Mouse (Mus musculus) mouse trophoblast stem cell (cell line): Measurements from ENCODE around the gene Spp1.

Source experiments
- in situ Hi-C, 2 experiments: fragments of 300-500 bp; cut with MseI, MboI; formaldehyde crosslinking; loops; 2 replicates in 1 of 2; 3 replicates in 1 of 2; pipeline ENCODE4 v1.15.1; 2025

Gene Spp1

DNA sequence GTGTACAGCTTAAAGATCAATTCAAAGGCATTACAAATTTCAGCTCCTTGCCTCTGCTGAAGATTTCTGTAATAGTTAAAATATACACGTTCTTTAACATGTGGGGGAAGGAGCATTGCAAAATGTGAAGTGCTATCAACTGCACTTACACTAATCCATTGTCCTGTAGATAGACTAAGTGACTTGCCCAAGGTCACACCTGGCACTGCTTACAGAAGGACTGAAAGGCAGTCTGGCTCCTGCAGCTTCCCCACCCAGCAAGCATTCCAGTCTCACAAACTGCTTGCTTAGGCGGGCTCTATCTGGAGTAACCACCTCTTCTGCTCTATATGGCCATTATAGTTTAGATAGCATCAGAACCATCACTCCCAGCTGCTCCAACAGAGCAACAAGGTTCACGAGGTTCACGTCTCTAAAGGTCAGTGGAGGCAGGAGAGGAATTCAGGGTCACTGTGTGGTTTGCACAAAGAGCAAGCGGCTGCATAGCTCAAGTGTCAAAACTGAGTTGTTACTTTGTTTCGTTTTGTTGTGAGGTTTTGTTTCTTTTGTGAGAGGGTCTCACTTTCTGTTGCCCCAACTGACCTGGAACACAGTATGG, 851 bp upstream of the Spp1 start:
- in situ Hi-C loops: no loop called here

GRCm38 (mm10) chr5:104436406-104437076, 1.6 kb downstream of the Spp1 start:
- in situ Hi-C loops: no loop called here

- in situ Hi-C loops: loop anchor here (10.0 kb wide), 1 partner anchor 98 kb away; no protein-coding TSS in a partner anchor
Measured at GRCm38 (mm10) chr5:104442396-104442795, 7.5 kb downstream of the Spp1 start.

GRCm38 (mm10) chr5:104442850-104443249, 7.9 kb downstream of the Spp1 start:
- in situ Hi-C loops: loop anchor here (10.0 kb wide), 1 partner anchor 98 kb away; no protein-coding TSS in a partner anchor

DNA sequence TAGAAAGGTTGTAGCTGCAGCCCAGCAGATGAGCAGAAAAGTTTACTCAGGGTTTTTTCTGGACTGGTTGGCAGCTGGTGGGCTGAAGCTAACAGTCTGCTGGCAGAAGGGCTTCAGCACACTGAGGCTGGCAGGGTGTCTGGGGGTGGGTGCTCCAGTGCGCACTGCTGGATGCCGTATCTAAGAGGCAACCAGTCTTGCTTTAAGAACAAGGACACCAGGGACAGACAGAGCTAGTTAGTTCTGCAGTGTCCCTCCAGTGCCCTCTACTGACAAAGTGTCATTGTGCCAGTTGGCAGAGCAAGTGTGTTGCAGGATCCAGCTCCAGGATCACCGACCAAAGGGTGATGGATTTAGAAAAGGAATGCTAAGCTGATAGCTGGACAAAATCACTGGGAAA, 11.2 kb downstream of the Spp1 start:
- in situ Hi-C loops: loop anchor here (10.0 kb wide), 1 partner anchor 101 kb away; no protein-coding TSS in a partner anchor

DNA sequence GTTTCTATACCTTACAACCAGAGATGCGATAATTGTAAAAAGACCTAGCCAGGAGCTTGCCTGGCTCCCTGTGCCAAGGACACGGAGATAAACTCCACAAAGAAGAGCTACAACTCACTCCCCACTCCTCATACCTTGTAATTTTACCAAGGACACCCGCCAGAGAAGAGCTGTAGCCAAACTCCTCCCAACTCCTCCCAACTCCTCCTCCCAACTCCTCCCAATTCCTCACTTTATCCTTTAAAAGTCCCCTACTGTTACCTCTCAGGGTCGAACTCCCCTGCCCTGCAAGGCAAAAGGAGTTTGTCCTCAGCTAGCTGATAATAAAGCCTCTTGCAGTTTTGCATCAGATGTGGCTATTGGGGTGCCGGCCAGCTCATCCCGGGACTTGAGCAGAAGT, 13.4 kb downstream of the Spp1 start:
- in situ Hi-C loops: loop anchor here (10.0 kb wide), 1 partner anchor 104 kb away; no protein-coding TSS in a partner anchor

DNA sequence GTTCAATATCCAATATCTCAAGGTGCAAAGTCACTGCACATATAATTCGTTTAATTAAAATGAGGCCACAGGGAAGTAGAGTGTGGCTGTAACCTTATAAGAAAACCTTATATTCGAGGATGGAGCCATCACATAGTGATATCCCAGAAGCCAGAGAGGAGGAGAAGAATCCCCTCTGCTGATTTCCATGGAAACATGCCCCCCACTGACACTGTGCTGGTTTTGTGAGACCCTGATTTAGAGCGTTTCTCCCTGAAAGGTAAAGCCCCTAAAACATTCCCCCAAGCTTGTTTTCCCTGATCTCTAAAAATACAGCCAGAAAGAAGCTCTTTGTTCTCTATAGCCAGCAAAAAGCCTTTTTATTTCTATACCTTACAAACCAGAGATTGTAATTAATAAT, 14.6 kb downstream of the Spp1 start:
- in situ Hi-C loops: loop anchor here (10.0 kb wide), 1 partner anchor 105 kb away; no protein-coding TSS in a partner anchor

- in situ Hi-C loops: no loop called here
Measured at GRCm38 (mm10) chr5:104453075-104453474, 18.2 kb downstream of the Spp1 start.

DNA sequence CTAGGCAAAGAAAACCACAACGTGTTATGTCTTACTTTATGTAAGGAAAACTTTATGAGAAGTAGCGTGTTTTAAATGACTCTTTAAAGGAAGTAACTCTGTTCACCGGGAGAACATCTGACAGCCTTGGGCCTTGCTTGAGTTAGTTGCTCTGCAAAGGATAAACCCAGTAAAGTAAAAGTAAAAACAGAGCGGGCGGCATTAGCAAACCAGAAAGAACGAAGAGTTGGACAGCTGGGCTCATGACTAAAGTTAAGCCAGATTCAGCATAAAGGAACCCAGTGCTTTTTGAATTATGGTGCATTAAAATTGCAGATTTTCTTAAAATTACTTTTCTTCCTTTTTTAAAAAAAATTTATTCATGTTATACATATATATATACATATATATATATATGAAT, 19.6 kb downstream of the Spp1 start:
- in situ Hi-C loops: no loop called here

- in situ Hi-C loops: no loop called here
Measured at GRCm38 (mm10) chr5:104458832-104459705, 24.2 kb downstream of the Spp1 start, which contains the start of gene Pkd2. Gene Pkd2 (plus strand): TSS chr5:104459450.

- in situ Hi-C loops: no loop called here
Measured at GRCm38 (mm10) chr5:104459706-104460455, 25.0 kb downstream of the Spp1 start.

DNA sequence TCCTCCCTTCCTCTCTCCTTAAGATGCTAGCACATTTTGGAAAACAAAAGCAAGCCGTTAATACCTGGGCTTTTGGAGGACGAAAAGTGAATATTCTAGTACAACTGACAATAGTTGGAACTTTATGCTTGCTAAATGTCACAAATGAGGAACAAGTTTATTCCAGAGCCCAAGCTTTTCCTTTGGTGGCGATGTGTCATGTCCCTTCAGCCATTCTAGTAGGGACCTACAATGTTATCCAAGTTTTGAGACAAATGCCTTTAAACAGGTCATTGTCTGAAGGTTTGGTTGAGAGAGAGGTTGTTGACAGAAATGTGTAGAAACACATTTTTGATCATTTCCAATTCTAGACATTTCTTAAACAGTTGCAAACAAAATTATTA, 25.5 kb downstream of the Spp1 start:
- in situ Hi-C loops: no loop called here

- in situ Hi-C loops: no loop called here
Measured at GRCm38 (mm10) chr5:104460856-104461255, 25.9 kb downstream of the Spp1 start.

- in situ Hi-C loops: no loop called here
Measured at GRCm38 (mm10) chr5:104465279-104465678, 30.4 kb downstream of the Spp1 start.

- in situ Hi-C loops: no loop called here
Measured at GRCm38 (mm10) chr5:104465731-104466130, 30.8 kb downstream of the Spp1 start.

- in situ Hi-C loops: no loop called here
Measured at GRCm38 (mm10) chr5:104466816-104467215, 31.9 kb downstream of the Spp1 start.

DNA sequence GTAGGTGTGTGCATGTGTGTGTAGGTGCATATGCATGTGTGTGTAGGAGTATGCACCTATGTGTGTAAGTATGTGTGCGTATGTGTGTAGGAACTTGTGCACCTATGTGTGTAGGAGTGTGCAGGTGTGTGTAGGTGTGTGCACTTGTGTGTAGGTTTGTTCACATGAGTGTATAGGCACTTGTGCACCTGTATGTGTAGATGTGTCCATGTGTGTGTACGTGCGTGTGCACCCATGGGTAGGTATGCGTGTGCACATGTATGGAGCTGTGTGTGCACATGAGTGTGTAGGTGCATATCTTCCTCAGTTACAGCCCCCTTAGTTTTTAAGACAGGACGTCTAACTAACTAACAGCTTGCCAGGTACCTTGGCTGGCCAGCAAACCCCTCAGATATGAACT, 33.7 kb downstream of the Spp1 start:
- in situ Hi-C loops: no loop called here

GRCm38 (mm10) chr5:104470981-104471391, 36.1 kb downstream of the Spp1 start:
- in situ Hi-C loops: no loop called here

DNA sequence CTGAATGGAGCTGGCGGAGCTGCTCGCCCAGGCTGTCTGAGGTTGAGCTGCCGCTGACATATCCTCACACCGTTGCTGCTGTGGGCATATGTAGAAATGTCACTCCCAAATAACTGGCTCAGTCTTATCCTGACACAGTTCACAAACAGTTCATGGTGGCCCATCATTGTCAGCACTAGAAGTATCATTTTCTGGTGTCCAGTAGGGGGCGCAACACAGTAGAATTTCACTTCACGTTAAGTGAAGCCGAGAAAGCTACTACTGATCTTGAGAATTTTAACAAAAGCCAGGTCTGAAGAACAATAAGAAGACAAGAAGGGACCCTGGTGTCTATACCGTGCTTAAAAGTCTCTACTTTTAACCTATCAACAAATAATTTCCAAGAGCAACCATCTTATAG, 37.5 kb downstream of the Spp1 start:
- in situ Hi-C loops: no loop called here

DNA sequence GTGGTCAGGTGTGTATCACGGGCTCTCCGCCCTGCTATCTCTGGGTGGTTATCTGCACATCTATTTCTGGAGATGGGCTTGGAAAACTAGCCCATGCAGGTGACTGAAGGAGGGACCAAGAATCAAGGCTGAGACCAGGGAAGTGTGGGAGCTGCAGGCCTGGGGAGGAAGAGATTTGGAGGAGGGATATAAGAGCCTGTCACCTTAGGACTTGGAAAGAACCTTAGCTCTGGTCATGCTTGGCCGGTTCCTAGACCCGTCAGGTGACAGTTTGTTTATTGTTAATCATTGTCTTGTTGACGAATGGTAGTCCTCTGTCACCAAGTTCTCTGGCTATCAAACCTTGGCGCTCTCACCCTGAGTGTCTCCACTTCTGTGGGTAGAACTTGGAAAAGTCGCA, 45.4 kb downstream of the Spp1 start:
- in situ Hi-C loops: no loop called here

GRCm38 (mm10) chr5:104482856-104483255, 47.9 kb downstream of the Spp1 start:
- in situ Hi-C loops: no loop called here
